Mouse (Mus musculus): Measurements from ENCODE around the gene Capn11. TPM values are rescaled to one million over a fixed set of nuclear protein-coding genes. Genes with fewer than 3 reads are reported as not detected.

The Capn11 gene
- polyA plus RNA-seq, 1 experiment from 2014 or later = 0.26 TPM

DNA sequence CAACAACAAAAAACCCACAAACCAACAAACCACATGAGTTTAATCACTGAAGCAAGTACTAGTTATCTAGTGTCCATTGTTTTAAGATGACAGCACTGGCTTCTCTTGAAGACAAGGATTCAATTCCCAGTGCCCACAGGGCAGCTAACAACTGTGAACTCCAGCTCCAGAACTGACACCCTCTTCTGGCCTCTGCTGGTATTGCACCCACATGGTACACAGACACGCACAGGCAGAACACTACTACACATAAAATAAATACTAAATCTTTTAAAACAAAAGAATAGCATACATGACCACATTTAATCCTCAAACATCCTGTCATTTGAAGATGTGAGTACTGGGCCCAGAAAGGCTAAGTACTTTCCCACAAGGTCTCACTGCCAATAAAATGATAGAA lies 22.5 kb upstream of the Capn11 start:
- no peaks in the 10 kb centered on the region for H3K27me3 ChIP-seq
- WGBS = 97% methylated on average over 1 of the region's 1 CpGs
- H3K36me3 ChIP-seq = peaks cover 6% of the 10 kb centered on the region
- H3K4me1 ChIP-seq (replicated peaks) = peaks cover 22% of the 10 kb centered on the region
- no peak overlapping the region for H3K9ac ChIP-seq
- no peak overlapping the region for H3K27ac ChIP-seq
- H3K4me2 ChIP-seq = no peak overlapping the region
- no peaks in the 10 kb centered on the region for H3K9me3 ChIP-seq (replicated peaks)
- ATAC-seq (replicated peaks; ENCODE audit: insufficient number of reproducible peaks, insufficient read depth, low FRiP score, low read depth) = no peak
- no peak overlapping the region for H3K4me3 ChIP-seq

GRCm38 (mm10) chr17:45680391-45680980 lies 21.4 kb upstream of the Capn11 start:
- H3K9ac ChIP-seq = peak overlapping the region; percentile 51
- H3K4me1 ChIP-seq (replicated peaks) = peaks cover 22% of the 10 kb centered on the region
- H3K4me2 ChIP-seq = peak overlapping the region; percentile 56
- H3K9me3 ChIP-seq (replicated peaks) = no peaks in the 10 kb centered on the region
- peak overlapping the region; percentile 27 for H3K4me3 ChIP-seq
- no peaks in the 10 kb centered on the region for H3K27me3 ChIP-seq
- H3K36me3 ChIP-seq = peaks cover 9% of the 10 kb centered on the region
- WGBS = 48% methylated on average over 8 of the region's 8 CpGs
- H3K27ac ChIP-seq = peak overlapping the region; percentile 70
- ATAC-seq (replicated peaks; ENCODE audit: insufficient number of reproducible peaks, insufficient read depth, low FRiP score, low read depth) = peak; percentile 74

DNA sequence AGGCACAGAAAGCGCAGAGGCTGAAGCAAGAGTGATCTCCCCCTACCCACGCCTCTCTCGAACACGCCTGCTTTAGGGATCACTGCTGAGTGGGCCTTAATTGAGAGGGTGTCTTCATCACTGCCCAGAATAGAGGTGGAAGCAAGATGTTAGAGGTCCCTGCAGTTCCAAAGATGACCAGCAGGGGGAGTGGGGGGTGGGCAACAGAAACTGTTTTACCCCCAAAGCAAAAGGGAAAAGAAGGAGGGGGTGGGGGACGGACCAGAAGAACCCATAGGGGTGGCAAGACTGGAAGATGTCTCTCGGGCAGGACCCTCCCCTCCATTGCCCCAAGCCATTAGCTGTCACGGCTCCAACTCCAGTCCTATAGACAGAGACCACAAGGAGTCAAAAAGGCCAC lies 19.0 kb upstream of the Capn11 start:
- ATAC-seq (replicated peaks; ENCODE audit: insufficient number of reproducible peaks, insufficient read depth, low FRiP score, low read depth) = no peak
- 25% methylated on average over 7 of the region's 7 CpGs for WGBS
- H3K27me3 ChIP-seq = no peaks in the 10 kb centered on the region
- no peak overlapping the region for H3K4me3 ChIP-seq
- H3K4me1 ChIP-seq (replicated peaks) = peaks cover 9% of the 10 kb centered on the region
- H3K9me3 ChIP-seq (replicated peaks) = no peaks in the 10 kb centered on the region
- H3K9ac ChIP-seq = no peak overlapping the region
- peaks cover 15% of the 10 kb centered on the region for H3K36me3 ChIP-seq
- H3K27ac ChIP-seq = no peak overlapping the region
- no peak overlapping the region for H3K4me2 ChIP-seq

- H3K9me3 ChIP-seq (replicated peaks) = no peaks in the 10 kb centered on the region
- H3K4me1 ChIP-seq (replicated peaks) = no peaks in the 10 kb centered on the region
- no peaks in the 10 kb centered on the region for H3K27me3 ChIP-seq
- H3K27ac ChIP-seq = no peak overlapping the region
- WGBS = 91% methylated on average over 2 of the region's 2 CpGs
- peaks cover 34% of the 10 kb centered on the region for H3K36me3 ChIP-seq
- H3K4me3 ChIP-seq = no peak overlapping the region
- H3K4me2 ChIP-seq = no peak overlapping the region
- ATAC-seq (replicated peaks; ENCODE audit: insufficient number of reproducible peaks, insufficient read depth, low FRiP score, low read depth) = no peak
- H3K9ac ChIP-seq = no peak overlapping the region
These were observed 13.5 kb upstream of the Capn11 start for GRCm38 (mm10) chr17:45672598-45672997.

GRCm38 (mm10) chr17:45671821-45672220 lies 12.7 kb upstream of the Capn11 start:
- WGBS = 73% methylated on average over 1 of the region's 1 CpGs

GRCm38 (mm10) chr17:45667986-45668385 lies 8.9 kb upstream of the Capn11 start:
- no peaks in the 10 kb centered on the region for H3K9me3 ChIP-seq (replicated peaks)
- no peak overlapping the region for H3K9ac ChIP-seq
- no peak for ATAC-seq (replicated peaks; ENCODE audit: insufficient number of reproducible peaks, insufficient read depth, low FRiP score, low read depth)
- no peak overlapping the region for H3K27ac ChIP-seq
- no peaks in the 10 kb centered on the region for H3K27me3 ChIP-seq
- no peak overlapping the region for H3K4me3 ChIP-seq
- 89% methylated on average over 10 of the region's 10 CpGs for WGBS
- H3K36me3 ChIP-seq = peaks cover 34% of the 10 kb centered on the region
- H3K4me1 ChIP-seq (replicated peaks) = peaks cover 3% of the 10 kb centered on the region; the same call in 1 of the 2 replicates
- no peak overlapping the region for H3K4me2 ChIP-seq

More at GRCm38 (mm10) chr17:45671821-45672220, 12.7 kb upstream of the Capn11 start:
- no peak overlapping the region for H3K9ac ChIP-seq
- H3K4me2 ChIP-seq = no peak overlapping the region
- H3K4me3 ChIP-seq = no peak overlapping the region
- no peak for ATAC-seq (replicated peaks; ENCODE audit: insufficient number of reproducible peaks, insufficient read depth, low FRiP score, low read depth)
- H3K9me3 ChIP-seq (replicated peaks) = no peaks in the 10 kb centered on the region
- H3K27ac ChIP-seq = no peak overlapping the region
- H3K4me1 ChIP-seq (replicated peaks) = no peaks in the 10 kb centered on the region
- no peaks in the 10 kb centered on the region for H3K27me3 ChIP-seq
- peaks cover 30% of the 10 kb centered on the region for H3K36me3 ChIP-seq

DNA sequence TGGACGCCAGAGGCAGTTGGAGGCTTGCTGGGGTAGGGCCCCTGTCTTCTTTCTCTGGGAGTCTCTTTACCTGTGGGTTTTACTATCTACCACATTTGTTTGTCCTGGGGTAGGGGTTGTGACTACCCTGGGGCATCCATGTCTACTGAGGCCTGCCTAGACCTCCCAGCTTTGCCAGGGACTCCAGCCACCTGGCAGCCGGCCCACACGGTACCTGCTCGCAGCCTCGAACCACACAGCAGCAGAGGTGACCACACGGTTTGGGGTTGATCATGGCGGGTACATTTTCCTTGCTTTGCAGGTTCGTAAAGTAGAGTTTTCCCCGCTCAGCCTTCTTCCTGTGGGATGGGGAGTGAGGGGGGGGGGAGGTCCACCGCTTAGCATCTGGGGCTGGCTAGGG lies 8.4 kb upstream of the Capn11 start:
- no peak for ATAC-seq (replicated peaks; ENCODE audit: insufficient number of reproducible peaks, insufficient read depth, low FRiP score, low read depth)
- no peak overlapping the region for H3K27ac ChIP-seq
- no peak overlapping the region for H3K4me2 ChIP-seq
- WGBS = 88% methylated on average over 10 of the region's 10 CpGs
- no peaks in the 10 kb centered on the region for H3K9me3 ChIP-seq (replicated peaks)
- H3K27me3 ChIP-seq = no peaks in the 10 kb centered on the region
- H3K36me3 ChIP-seq = peaks cover 34% of the 10 kb centered on the region
- no peak overlapping the region for H3K4me3 ChIP-seq
- H3K4me1 ChIP-seq (replicated peaks) = peaks cover 3% of the 10 kb centered on the region; the same call in 1 of the 2 replicates
- H3K9ac ChIP-seq = no peak overlapping the region

- Histone ChIP-seq H3K27me3 (no peaks in the 10 kb centered on the region), H3K27ac (no peak overlapping the region), H3K4me3 (no peak overlapping the region), H3K9ac (no peak overlapping the region), H3K9me3 (replicated peaks) (no peaks in the 10 kb centered on the region), H3K4me2 (no peak overlapping the region), H3K36me3 (peaks cover 35% of the 10 kb centered on the region), H3K4me1 (replicated peaks) (peaks cover 3% of the 10 kb centered on the region; the same call in 1 of the 2 replicates)
- no peak for ATAC-seq (replicated peaks; ENCODE audit: insufficient number of reproducible peaks, insufficient read depth, low FRiP score, low read depth)
- 75% methylated on average over 11 of the region's 11 CpGs for WGBS
These were observed 7.0 kb upstream of the Capn11 start for GRCm38 (mm10) chr17:45666091-45666490.

DNA sequence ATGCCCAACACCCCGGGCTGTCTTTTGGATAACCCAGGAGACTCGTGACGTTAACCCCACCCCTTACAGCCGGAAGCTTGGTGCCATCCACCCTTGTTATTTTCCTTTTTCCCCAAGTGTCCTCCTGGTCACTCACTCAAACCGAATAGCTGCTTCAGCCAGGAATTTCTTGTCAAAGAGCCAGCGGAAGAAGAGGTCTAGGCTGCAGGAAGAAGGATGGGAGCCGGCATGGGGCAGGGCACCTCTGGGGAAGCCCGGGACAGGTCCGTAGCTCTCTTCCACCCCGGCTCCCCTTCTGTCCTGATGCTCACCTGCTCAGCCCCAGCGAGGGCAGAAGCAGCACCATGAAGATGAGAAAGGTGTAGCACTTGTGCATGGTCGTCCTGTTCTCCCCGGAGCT lies 5.5 kb upstream of the Capn11 start:
- H3K27me3 ChIP-seq = no peaks in the 10 kb centered on the region
- H3K27ac ChIP-seq = no peak overlapping the region
- no peak for ATAC-seq (replicated peaks; ENCODE audit: insufficient number of reproducible peaks, insufficient read depth, low FRiP score, low read depth)
- H3K36me3 ChIP-seq = peaks cover 31% of the 10 kb centered on the region
- H3K9me3 ChIP-seq (replicated peaks) = no peaks in the 10 kb centered on the region
- no peak overlapping the region for H3K4me3 ChIP-seq
- H3K4me2 ChIP-seq = no peak overlapping the region
- no peak overlapping the region for H3K9ac ChIP-seq
- WGBS = 84% methylated on average over 13 of the region's 13 CpGs
- peaks cover 3% of the 10 kb centered on the region; the same call in 1 of the 2 replicates for H3K4me1 ChIP-seq (replicated peaks)

- Histone ChIP-seq H3K27me3 (no peaks in the 10 kb centered on the region), H3K9me3 (replicated peaks) (no peaks in the 10 kb centered on the region), H3K4me3 (no peak overlapping the region), H3K9ac (peak overlapping the region; percentile 42; the same call in 1 of the 2 replicates), H3K36me3 (peaks cover 24% of the 10 kb centered on the region), H3K27ac (no peak overlapping the region), H3K4me1 (replicated peaks) (peaks cover 3% of the 10 kb centered on the region; the same call in 1 of the 2 replicates), H3K4me2 (peak overlapping the region; percentile 48)
- 24% methylated on average over 27 of the region's 27 CpGs for WGBS
- ATAC-seq (replicated peaks; ENCODE audit: insufficient number of reproducible peaks, insufficient read depth, low FRiP score, low read depth) = peak; percentile 28; the same call in 1 of the 2 replicates
These were observed 4.2 kb upstream of the Capn11 start for GRCm38 (mm10) chr17:45663106-45663919.

DNA sequence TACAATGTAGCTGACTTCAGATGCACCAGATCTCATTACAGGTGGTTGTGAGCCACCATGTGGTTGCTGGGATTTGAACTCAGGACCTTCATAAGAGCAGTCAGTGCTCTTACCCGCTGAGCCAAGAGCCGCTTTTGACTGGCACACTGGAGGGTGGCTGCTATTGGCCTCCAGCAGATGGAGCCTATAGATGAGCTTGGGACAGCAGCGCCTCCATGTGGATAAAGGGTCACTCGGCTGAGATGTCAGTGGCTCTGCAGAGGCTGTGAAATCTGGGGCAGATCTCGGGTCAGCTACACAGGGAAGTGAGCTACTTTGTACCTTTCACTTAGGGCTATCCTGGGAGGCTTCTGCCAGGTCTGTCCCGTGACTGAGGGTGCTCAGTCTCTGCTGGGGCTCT lies 3.3 kb downstream of the Capn11 start:
- Histone ChIP-seq H3K9me3 (replicated peaks) (no peaks in the 10 kb centered on the region), H3K4me3 (no peak overlapping the region), H3K4me1 (replicated peaks) (no peaks in the 10 kb centered on the region), H3K27ac (no peak overlapping the region), H3K36me3 (no peaks in the 10 kb centered on the region; the same call in 1 of the 2 replicates), H3K4me2 (no peak overlapping the region), H3K9ac (no peak overlapping the region), H3K27me3 (no peaks in the 10 kb centered on the region)
- no peak for ATAC-seq (replicated peaks; ENCODE audit: insufficient number of reproducible peaks, insufficient read depth, low FRiP score, low read depth)
- 23% methylated on average over 6 of the region's 6 CpGs for WGBS

Data from heart, embryonic 15.5 days (tissue).